Mouse (Mus musculus): ENCODE measurements around the gene Krt86. TPM values are rescaled to one million over a fixed set of nuclear protein-coding genes. Genes with fewer than 3 reads are reported as not detected.
A peak's percentile ranks its signal among the peaks of the same experiment; 100 is the strongest.

The Krt86 gene
- polyA plus RNA-seq (2017; shearing (Covaris generic)), result not detected

DNA sequence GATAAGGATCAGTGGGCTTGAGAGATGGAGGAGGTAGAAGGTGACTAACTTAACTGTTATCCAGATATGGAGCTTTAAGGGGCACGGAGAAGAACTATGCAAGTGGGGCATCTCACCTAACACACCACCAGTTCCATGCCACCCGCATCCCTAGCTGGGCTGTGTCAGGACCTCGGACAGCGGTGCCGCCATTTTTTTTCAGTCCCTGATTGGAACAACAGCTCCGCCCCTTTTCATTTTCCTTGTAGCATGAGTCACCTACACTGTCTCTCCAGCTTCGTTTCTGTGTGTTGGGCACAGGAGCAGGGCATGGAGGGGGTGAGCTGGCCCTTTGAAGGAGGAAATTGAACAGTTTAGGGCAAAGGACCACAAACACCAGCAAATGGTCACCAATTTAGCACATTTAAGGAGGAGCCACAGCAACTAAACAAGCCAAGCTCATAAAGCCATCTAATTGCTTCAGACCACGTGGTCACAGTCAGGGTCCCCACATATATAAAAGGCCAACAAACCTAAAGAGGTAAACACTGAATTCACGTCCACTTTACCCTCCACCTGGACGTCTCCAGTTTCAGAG, at the start of gene Krt86:
Krt86 (plus strand) TSS at position 527 of the 577 bp plus-strand sequence.
- no peak for ATAC-seq

DNA sequence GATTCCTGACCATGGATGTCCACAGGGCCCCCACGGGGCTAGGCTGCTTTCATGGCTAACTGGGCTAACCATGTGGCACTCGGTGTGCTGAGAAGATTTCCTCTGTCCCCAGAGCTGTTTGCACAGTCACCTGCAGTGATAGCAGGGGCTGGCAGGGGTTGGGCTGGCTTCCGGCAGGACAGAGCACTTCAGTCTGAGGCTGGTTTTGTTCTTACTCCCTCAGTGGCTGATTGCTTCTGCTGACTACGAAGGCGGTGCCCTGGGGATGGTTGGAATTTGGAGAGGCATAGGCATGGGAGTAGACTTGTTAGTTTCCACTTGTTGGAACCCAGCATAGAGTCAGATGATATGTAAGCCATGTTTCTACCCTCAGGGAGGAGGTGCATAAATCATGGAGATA, 48.4 kb upstream of the Krt86 start:
- ATAC-seq, result no peak

DNA sequence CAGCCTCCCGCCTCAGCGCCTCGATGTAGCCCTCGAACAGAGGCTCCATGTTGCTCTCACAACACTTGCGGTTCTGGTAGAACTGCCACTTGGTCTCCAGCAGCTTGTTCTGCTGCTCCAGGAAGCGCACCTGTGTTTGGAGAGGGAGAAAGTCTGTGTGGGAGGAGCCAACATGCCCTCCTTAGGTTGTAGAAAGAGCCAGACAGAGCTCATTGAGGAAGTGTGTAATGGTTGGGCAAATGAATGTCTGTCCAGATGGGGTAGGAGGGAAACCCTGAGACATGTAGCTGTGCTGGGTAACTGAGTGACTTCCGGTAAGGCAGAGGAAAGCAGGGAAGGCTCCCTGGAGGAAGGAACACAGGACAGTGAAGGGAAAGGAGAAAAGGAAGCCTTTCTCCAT, 36.7 kb upstream of the Krt86 start:
- ATAC-seq, result no peak

DNA sequence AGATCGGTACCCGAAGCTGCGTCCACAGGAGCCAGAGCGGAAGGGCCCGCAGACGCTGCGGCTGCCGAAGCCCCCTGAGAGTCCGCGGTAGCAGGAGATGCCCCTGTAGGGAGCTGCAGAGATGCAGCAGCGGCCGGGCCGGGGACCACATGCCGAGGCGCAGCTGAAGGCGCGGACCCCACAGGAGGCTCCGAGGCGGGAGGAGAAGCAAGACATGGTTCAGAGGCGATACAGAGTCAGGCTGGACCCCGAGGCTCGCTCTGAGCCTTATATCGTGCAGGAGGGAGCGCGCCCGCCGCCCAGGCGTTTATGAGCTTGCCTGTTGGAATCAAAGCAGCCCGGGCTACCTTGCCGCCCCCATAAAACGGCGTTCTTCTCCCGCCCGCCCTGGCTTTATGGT, 34.7 kb upstream of the Krt86 start, which contains the start of gene Krt87:
Krt87 (minus strand) TSS at position 250 of the 400 bp plus-strand sequence.
- no peak for ATAC-seq

DNA sequence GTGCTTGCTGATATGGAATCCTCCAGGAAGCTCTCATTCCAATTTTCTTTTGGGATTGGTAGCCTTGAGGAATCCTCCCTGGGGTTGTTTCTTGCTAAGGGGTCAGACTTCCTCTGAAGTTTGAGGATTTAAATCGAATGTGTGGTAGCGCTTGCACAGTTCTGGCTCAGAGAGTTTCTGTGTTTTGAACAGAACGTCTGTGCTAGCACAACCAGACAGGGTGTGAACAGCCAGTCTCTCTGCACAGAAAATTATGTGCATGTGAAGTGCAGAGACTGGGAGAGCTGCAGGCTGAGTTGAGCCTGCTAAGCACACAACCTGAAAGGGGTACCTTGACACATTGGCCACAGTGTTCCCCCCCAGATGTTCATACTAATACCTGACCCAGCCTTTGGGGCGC, 32.4 kb upstream of the Krt86 start:
- ATAC-seq, result no peak

DNA sequence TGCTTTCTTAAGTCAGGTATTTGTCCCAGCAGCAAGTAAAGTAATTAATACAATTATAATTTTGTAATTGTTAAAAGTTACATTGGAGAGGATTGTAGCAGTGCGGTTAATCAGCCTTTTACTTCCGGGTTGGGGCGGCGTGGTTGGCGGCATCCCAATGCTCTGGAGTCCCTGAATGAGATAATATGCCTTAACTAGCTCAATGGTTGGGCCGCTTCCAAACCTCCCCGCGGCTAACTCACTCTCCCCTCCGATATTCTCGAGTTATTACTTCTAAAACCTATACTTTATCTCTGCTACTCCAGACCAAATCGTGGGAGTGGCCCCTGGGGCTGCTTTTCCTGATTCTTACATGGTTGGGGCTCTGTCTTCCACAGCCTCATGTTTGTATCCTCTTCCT, 26.7 kb upstream of the Krt86 start:
- ATAC-seq, result no peak

DNA sequence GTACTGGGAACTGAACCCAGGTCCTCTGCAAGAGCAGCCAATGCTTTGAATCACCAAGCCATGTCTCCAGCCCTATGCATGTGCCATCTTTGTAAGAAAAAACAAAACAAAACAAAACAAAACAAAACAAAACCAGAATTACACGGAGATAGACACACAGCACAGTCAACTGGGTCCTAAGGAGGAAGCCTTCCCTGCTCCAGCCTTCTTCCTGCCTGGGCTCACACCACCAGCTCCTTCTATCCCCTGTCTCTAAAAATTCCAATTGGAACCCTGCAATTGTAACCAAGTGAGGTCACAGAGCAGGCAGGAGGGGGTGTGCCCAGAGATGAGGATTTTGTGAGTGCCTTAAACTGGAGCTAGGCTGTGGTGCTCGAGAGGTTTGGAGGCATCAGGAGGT, 25.8 kb upstream of the Krt86 start, which contains the start of gene Krt88:
Krt88 (plus strand) TSS at position 301 of the 400 bp plus-strand sequence.
- no peak for ATAC-seq

DNA sequence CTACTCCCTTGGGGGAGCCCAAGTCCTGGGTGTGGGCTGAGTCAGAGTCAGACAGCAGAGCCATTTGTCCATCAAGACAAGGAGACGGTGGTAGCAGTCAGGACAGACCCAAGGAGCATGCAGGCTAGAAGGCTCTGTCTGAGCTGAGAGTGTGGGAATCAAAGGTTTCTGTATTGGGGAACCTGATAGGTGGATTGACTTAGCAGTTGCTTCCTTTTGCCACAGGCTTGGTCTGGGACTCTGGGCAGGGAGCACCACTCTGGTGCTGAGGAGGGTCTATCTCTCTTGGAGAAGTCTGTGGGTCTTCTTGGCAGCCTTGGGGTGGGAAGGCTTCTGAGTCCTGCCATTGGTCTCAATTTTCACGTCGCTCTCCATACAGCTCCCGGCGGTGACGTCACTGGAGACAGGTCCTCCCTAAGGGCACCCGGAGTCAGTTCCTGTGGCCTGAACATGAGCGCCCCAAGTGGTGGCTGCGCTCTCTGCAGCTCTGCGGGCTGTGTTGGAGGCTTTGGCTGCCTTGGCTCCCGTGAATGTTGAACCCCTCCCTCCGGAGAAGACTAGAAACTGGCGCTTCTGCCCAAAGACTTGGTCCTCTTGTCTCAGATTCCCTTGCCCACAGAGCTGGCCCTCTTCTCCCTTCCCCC, 20.1 kb upstream of the Krt86 start:
- no peak for ATAC-seq

DNA sequence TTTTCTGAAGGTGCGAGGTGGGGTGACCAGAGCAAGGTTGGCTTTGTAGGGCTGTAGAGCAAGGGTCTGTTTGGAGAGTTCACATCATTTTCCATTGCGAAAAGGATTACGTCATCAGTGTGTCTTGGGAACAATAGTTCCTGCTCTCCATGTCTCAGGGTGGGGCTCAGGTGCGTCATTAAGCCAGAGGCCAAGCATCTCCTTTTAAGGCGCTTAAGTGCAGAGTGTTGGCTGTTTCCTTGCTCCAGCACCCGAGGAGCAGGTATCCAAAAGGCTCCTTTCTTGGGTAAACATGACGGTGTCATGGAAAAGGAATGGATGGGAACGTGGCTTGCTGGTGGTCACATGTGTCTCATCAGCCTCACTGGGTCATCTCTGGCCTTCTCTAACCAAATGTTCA, 18.5 kb upstream of the Krt86 start:
- no peak for ATAC-seq

DNA sequence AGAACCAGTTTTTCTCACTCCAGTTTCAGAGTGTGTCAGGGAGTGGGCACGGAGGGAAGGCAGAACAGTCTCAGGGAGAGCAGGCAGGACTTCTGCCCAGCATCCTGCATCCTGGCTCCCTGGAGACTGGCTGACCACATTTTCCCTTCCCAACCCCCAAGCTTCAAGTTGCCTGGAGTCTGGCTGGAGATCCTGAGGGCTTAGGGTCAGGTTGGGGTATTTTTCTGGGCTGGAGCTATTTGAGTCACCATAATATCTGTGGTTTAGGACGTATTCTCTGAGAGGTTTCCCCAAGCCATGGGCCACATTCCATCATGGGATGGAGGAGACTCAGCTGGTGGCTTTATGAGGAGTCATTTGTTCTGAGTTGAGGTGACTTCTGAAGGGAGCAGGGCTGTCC, 18.0 kb upstream of the Krt86 start:
- no peak for ATAC-seq

DNA sequence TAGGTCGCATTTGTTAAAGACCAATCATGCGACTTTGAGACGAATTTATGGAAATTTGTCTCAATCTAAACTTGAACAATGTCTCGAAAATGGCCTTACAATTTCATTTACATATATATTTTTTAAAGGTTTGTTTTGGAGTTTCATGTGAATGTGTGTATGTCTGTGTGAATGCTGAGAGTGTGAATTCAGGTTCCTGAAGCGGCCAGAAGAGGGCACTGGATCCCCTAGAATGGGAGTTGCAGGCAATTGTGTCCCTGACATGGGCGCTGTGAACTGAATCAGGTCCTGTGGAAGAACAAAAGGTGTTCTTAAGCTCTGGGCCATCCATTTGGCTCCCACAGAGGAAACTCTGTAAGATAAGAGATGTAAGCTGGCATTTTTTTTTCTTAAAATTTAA, 17.4 kb upstream of the Krt86 start:
- no peak for ATAC-seq

DNA sequence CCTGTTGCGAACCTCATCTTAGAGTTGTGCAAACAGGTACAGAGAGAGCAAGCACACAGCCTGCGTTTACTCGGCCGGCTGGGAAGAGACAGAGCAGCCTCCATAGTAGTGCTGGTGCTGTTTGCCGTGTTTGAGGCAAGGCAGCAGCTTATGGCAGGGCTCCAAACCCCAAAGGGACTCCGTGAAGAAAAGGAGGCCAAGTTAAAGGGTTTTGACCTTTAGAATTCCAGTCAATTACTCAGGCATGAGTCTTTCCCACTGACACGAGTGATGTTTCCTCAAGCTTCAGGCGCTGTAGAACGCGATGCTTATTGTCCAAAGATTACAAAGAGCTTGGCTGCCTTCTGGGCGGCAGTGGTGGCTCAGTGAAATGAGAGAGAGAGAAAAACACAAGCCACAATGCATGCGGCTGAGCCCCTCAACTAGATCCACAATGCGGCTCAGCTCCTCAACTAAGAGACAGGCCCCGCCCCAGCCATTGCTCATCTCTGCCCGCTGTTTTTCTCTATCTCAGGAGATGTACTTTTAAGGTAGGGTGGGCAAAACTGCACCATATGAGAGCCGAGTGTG, 14.8 kb upstream of the Krt86 start:
- no peak for ATAC-seq

DNA sequence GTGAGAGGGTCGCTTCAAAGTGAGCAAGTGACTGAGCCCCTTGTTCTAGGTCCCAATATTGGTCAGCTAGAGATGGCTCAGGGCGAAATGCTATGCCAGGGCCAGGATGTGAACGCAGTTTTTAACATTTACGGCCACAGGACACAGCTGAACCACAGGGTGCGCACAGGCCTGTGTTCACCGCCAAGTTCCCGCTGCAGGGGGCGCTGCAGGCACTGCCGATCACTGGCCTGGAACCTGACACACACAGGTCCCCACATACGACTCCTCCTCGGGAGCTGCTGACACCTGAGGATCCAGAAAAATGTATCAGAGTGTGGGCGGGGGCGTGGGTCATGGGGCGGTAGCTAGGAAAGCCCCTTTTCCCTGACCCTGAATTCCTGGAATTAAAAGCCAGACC, 14.0 kb upstream of the Krt86 start:
- ATAC-seq, result no peak

DNA sequence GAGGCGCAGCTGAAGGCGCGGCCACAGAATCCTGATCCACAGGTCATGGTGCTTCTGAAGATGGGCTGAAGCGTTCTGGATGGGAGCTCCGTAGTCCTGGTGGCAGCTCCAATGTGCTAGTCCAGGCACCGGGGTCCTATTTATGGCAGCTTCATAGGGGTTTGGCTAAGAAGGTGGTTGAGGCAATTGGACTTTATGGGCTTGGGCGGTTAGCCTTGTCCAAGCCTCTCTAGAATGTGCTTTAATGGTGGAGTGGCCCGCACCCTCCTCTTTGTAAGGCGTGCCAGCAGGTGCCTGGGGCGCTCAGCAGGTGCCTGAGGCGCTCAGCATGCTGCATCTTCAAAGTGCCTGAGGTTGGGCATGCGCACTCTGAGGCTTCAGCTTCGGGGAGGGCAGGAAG, 9.6 kb upstream of the Krt86 start, which contains the start of gene Krt81:
Krt81 (minus strand) TSS at position 101 of the 400 bp plus-strand sequence.
- ATAC-seq, result no peak

DNA sequence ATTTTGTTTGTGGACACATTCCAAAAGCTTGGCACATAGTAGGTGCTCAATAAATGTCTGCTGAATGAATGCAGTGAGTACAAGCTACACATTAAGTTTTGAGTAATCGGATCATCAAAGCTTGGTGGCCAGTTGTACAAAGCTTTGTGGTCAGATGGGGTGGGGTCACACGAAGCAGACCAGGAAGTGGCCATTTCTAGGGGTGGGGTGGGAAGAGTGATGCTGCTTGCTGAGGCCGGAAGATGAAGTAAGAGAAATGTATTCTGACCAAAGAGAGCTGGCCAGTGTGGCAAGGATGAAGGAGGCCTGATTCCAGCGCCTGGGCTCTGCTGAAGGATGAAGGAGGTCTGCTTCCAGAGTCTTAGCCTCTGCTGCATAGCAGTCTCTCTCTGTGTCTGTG, 4.2 kb upstream of the Krt86 start:
- no peak for ATAC-seq

DNA sequence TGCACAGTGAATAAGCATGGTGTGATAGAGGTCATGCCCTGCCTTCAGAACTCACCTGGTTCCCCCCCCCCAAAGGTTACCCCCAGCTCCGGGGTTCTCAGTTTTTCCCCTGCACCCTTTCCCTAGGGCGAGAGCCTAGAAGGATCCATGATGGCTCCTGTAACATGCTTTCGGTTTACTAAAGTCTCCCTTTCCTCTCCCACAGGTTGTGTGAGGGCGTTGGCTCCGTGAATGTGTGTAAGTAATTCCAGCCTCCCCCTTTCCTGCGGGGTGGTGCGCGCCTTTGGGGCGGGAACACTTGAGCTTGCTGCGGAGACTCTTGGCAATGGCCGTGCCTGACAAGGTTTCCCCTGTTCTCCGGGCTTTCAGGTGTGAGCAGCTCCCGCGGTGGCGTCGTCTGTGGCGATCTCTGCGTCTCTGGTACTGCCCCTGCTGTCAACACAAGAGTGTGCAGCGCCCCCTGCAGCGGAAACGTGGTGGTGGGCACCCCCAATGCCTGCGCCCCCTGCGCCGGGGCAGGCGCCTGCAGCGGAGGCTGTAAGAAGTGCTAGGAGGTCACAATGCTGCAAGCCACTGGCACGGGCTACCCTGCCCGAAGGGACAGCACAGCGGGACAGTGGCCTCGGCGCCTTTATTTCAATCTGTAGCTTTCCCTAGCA, 5.9 kb downstream of the Krt86 start:
- no peak for ATAC-seq

DNA sequence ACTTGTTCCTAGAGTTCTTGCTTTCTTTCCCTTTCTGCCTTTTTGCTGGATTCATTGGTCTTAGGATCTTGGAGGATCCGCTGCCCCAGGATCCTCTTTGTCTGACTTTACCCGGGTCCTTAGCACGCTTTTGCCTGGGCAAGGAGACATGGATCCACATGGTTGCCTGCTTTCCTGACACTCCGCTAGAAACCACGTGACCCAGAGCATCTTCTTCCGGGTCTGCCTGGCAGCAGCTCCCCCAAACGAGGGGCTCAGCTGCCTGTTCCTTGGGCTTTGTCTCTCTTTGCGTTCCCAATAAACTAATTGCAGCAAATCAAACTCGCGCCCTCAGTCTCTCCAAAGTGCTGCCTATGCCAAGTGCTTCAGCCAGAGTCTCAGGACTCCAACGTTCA, 6.4 kb downstream of the Krt86 start:
- no peak for ATAC-seq

DNA sequence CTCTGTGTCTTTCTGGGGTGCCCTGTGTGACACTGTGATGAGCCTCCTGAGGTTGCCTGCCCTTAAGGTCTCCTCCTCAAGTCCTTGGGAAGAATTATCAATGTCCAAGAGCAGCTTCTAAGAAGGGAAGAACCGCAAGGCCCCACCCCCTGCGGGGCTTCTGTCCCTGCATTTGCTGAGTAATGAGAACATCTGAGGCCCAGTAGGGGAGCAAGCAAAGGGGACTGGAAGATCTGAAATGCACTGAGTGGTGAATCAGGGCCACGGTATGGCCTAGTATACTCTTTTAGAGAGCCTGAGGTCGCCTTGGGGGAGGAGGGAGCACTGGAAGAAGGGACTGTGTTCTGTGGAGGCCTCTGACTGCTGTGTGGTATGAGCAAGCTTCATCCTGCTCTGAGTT, 8.8 kb downstream of the Krt86 start:
- no peak for ATAC-seq

DNA sequence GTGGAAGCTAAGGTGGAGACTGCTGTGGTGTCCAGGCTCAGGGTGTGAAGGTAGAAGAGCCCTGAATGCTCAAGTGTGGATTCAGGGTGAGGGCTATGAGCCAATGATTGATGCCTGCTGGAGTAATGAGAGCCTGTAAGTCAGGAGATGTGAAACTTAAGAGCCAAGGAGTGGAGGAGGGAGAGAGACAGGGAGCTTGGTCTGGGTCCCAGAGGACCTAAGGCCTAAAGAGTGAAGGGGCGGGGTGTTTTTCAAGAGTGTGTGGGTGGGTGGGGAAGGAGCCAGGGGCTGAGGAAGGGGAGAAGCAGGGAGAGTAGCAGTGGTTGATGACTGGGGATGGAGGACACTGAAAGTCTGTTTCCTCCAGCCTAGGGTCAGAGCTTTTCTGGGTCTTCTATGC, 10.4 kb downstream of the Krt86 start:
- ATAC-seq, result no peak

DNA sequence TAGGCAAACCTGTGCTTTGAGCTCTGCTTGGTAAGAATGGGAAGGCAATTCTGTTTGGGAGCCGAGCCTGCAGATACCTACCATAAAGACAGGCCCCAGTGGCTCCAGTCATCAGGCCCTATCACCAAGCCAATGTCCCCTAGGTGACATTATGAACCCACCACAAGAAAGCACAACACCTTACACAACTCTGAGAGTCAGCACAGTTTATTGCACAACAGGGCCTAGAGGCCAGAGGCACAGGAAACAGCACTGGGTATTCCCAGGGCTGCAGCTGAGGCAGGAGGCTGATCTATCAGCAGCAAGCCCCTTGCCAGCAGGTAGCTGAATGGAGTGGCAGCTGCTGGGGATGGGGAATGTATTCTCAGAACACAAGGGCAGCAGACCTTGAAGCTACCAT, 11.7 kb downstream of the Krt86 start:
- no peak for ATAC-seq

DNA sequence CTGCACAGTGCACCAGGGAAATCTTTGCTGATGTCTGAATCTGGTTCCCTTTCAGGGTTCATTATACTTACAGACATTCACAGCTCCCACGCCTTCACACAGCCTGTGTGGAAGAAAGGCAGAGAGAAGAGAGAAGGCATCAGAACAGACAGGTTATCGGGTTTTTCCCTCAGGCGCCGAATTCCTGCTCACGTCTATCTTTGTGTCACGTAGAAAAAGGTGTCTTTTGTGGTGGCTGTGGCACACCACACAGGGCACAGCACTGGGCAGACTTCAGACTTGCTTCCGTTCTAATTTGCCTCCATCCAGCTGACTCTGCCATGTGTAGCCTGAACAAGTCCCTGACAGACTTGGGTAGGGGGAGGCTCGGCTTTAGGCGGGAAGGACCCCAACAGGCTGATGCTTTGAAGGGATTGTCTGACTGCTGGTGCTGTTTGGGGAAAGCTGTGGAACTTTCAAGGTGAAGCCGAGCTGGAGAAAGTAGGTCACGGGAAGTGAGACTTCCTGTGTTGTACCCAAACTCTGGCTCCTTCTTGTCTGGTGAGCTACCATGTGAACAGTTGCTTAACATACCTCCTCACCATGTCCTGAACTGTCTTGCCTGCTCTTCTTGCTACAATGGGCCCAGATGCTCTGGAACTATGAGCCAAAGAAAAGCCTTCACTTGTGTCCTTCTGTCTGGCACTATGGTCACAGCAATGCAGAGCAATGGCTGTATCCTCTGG, 12.8 kb downstream of the Krt86 start:
- ATAC-seq, result peak; percentile 68

DNA sequence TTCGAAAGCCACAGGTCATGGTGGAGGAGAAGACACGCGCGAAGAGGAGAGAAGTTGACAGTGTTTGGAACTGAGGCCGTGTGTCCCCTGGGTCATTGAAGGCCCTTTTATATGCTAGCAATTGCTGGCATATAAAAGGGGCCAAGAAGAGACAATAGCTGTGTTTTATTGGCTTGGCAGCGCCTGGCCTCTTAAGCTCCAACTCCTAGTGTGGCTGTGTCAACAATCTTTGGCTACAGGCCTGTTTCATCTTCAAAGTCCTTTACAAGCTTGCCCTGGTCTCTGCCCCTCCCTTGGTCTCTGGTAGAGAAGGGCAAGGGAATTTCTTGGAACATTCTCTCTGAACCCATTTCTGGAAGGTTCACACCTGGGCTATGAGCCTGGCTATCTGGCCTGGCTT, 18.2 kb downstream of the Krt86 start, which contains the start of gene Krt83:
Krt83 (minus strand) TSS at position 82 of the 400 bp plus-strand sequence.
- no peak for ATAC-seq

DNA sequence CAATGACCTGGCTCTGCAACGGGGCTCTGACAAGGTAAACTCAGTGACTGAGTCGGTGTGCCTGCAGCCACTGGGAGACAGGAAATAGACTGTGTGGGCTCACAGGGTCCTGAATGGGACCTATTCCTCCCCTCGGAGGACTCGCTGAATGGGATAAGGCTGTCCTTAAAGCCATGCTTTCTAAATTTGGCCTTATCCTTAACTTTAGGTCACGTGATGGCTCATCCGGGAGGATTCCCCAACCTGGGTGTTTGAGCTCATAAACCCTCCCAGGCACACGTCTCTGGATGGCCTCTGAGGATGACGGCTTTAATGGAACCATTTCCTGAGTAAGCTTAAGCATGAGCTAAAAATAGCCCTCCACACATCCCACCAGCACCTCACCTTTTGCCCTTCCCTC, 19.4 kb downstream of the Krt86 start:
- ATAC-seq, result no peak
